Mouse (Mus musculus): Measurements from ENCODE around the gene Plxna4.

The Plxna4 gene

DNA sequence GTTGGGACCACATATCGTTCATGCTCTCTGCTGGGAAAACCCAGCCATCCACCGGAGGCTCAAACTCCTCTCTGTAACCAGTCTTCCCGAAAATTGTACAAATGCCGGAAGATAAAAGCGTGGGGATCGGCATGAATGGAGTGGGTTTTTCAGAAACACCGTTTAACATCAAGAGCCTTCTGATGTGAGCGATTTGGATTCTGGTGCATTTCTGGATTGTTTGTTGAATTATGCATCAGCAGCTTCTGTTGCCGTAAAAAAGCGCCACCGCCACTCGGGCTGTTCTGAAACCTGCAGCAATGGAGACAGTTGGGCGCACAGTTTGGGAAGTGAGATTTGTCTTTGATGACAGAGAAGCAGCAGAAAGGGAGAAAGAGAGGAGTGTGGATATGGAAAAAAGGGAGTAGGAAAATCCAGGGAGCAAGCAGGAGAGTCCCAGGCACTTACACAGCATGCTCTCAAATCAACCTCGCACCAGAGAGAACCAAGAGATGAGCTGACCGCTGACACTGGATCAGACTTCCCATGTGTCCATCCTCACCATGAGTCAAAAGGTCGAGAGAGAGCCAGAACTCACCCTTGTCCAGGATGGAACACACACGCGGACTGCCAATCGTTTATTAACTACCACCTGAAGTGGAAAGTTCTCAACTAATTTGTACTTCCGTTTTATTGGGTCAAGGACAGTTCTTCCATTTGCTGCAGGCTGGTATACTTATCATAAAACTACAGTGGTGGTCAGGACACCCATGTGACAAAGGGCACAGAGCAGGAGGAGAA lies 181.5 kb downstream of the Plxna4 start:
- no peak for DNase-seq (ENCODE audit: low spot score in 2 of 2)

DNA sequence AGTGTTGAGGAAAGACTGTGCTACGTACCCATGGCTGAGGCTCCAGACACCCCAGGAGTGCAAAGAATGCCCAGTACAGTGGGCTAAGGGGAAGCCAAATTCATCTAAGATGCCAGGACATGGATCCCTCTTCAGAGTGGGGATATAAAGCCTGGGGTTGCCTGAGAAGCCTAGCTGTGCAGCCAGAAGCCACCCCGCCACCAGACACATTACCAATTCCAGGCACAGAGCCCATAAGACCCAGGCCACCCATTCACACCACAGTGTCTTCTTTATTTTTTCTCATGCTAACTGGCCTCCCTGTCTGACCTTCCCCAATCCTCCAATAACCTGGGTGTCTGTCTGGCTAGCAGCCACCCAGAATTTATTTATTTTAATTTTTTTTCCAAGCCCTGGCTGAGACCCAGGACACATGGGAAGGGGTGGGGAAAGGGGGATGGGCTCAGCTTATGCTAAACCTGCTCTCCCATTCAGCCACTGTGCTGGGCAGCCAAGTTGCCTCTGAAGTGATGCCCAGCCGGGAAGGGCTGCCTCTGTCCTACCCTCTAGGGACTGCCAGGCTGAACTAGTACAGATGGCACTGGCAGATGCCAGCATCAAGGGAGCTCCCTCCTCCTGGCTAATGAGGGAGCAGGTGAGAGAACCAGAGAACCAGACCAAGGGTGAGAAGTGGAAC lies 185.3 kb downstream of the Plxna4 start:
- no peak for DNase-seq (ENCODE audit: low spot score in 2 of 2)

DNA sequence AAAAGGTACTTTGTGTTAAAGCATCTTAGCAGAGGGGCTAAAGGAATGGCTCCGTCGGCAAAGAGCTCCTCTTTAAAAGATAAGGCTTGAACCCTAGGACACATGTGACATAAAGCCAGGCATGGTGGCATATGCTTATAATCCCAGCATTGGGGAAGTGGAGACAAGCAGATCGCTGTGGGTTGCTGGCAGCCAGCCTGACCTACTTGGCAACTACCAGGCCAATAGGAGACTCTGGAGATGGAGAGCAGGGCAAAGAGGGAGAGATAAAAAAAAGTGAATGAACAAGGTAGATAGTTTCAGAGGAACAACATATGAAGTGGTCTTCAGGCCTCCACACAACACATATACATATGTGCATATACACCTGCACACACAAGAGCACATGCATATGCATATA lies 189.7 kb downstream of the Plxna4 start:
- no peak for DNase-seq (ENCODE audit: low spot score in 2 of 2)

DNA sequence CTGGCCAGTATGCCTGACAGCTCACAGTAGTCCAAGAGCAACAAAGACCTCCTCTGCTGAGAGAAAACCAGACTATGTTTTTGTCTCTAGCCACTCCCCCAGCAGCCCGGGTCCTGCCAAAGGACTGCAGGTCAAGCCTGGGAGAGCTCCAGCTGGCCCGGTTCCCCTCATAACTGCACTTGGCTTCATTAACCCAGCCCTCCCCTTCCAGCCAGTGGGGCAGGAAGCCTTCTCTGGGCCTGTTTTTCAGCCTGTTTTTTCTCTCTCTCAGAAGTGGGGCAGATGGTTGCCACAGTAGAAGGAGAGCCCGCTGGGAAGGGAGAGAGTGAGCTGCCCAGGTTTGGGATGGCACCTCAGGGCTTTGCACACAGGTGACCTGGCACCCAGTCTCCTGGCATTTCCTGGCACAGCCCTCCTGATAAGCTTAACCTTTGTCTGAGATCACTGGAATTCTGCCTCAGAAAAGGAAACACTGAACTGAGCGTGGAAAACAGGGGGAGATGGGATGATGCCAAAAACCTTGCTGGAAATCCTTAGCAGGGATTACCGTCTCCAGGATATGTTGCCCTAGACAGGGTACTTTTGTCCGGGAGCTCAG lies 190.8 kb downstream of the Plxna4 start:
- no peak for DNase-seq (ENCODE audit: low spot score in 2 of 2)

DNA sequence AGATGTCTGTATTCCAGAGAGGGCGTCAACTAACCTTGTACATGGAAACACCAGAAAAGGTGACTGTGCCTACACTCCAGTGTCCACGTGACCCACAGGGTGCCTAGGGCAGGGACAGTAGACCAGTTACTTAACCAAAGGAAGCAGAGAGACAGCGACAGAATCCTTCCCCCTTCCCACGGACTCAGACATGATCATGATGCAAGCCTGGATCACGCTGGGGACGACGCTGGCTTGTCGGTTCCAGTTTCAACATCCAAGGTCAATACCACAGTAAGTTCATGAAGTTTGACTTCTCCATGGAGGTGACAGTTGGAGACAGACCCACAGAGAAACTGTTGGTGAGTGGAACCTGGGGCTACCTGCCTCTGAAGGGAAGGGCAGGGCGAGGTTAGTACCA lies 192.6 kb downstream of the Plxna4 start:
- no peak for DNase-seq (ENCODE audit: low spot score in 2 of 2)

DNA sequence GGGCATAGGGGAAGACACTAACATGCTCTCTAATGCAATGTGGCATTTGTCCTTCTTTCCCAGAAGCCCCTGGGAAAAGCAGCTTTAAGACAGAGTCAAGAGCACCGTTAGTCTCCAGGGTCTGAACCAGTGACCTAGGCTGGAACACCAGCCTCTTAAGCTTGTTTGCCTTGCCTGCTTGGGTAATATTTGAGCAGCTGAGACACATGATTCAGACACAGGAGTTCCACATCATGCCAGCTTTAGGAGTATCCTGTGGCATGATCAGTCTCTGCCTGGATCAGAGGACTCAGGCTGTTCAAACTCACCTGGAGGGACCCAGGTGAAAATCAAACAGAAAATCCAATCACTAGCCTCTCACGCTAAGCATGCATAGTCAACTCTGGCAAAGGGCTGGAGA lies 195.7 kb downstream of the Plxna4 start:
- DNase-seq (ENCODE audit: low spot score in 2 of 2) = no peak

DNA sequence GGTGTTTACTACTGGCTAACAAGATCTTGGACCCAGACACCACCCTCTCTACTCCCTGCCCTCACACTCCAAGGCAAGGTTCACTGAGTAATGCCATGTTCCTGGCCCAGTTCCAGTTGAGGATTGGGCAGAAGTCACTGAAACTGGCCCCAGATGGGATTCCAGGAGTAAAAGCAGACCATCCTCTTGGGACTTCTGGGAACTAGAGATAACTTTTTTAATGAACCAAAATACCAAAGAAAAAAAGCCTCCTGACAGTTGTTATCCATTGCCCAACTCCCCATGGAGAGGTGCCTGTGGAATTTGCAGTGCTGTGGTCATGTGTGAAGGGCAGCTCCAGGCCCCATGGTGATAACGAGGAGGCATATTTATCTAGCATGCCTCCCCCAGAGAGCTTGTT lies 199.7 kb downstream of the Plxna4 start:
- DNase-seq (ENCODE audit: low spot score in 2 of 2) = no peak

DNA sequence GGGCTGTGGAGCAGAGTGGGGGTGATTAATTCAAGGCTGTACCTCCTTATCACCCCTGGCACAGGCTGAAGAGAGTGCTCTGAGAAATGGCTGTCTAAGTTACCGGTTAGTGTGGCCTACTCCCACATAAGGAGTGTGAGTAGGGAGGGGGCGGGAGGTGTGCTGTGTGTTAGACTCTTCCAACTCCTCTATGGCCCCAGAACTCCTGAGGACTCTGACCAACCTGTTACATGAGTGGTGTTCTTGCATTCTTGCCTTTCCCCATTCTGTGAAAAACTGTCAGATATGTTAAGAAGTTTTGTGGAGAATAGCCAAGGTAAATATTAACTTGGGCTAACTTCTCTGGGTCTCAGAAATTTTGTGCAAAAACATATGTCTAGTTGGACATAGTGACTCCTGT lies 201.1 kb downstream of the Plxna4 start:
- no peak for DNase-seq (ENCODE audit: low spot score in 2 of 2)

DNA sequence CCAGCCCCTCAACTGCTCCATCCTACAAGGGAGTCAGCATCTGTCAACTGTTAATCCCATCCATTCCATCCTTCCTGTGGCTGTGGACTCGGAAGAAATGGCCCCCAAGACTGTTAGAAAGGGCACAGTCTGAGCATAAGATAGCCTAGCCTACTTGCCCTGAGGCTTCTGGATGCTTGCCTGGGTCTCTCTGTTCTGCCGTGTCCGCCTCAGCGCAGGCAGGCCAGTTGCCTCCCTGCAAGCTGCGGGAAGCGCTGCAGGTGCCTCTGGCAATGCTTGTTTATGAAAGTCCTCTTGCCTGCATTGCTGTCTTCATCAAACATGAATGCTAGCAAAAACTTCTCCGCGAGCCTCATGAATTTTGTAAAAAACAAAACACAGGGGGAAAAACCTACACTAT lies 203.1 kb downstream of the Plxna4 start:
- no peak for DNase-seq (ENCODE audit: low spot score in 2 of 2)

DNA sequence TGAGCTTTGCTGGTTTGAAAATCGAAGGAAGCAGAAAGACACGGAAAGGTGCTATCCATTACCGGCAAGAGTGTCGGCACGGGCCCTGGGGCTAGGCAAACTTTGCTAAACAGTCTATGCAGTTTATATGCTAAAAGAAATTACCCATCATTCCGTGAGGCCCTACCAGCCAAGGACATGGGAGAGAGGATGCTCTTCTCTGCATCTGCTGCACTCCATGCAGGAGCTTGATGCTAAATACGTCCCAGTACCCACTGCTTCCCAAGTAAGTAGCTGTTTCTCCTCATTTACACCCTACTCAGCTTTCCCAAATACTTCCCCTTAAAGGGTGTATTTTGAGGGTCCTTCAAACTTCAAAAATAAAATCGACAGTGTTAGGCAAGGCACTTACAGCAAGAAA lies 203.6 kb downstream of the Plxna4 start:
- DNase-seq (ENCODE audit: low spot score in 2 of 2) = no peak

DNA sequence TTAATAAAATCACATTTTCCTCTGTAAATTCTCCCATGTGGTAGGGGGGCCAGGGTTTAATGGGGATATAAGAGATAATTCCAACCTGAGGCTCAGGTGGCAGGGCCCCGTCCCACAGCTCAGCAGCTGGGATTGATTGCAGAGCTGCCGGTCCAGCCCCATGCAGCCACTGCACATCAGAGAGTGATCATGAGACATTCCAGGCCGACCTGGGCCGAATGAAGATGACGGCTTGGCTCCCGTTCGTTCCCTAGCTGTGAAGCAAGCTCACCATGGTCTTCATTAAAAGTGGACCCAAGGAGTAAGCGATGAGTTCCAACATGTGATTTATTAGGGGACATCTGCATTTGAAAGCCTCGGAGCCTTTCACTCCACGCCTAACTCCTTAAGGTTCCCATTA lies 206.5 kb downstream of the Plxna4 start:
- no peak for DNase-seq (ENCODE audit: low spot score in 2 of 2)

DNA sequence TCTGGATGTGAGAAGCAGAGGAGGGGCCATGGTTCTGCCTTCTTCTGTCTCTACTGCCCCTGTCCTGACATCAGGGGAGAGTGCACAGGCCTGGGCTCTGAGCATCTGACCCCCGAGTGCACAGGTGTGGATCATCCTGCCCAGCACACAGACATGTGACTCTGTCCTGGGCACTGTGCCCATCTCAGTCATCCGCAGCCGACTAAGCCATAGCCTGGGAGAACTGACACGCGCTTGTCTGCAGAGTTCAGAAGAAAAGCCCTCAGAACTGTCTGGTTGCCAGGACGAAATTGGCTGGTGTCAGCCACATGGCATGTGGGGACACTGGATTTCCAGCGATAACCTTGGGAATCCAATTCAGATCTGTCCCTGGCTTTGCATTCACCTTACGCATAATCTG lies 210.8 kb downstream of the Plxna4 start:
- DNase-seq (ENCODE audit: low spot score in 2 of 2) = no peak

DNA sequence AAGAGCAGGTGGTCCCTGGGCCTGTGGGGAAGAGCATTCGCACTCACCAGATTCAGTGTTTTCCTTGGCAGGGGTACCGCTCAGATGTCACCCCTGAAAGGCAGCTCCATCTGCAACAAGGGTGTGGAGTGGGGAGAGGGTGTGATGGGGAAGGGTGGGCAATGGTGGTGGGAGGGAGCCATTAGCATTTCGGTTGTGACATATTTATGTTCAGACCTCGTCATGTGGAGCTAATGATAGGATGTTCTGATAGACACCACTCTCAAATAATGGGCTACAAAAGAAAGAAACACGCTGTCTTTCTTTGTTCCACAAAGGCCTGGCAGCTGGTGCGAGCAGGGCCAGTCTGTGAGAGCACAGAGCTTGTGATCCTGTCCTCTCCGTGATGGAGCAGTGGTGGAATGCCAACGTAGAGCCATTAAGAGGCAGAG lies 214.0 kb downstream of the Plxna4 start:
- no peak for DNase-seq (ENCODE audit: low spot score in 2 of 2)

DNA sequence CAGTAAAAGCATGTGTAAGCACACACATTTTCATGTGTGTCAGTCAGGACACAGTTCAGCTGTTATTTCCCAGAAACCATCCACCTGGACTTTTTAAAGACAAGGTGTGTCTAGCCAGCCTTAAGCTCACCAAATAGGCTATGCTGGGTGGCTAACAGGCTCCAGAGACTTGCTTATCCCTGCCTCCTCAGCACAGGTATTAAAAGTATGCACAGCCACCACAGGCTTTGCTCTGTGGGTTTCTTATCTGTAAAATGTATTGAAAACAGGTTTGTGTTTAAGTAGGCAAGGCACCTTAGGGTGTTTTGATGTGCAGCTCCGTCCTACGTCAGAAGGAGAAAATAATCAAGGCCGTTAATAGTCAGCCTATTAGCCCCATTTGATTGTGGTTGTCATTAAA lies 218.9 kb downstream of the Plxna4 start:
- no peak for DNase-seq (ENCODE audit: low spot score in 2 of 2)

DNA sequence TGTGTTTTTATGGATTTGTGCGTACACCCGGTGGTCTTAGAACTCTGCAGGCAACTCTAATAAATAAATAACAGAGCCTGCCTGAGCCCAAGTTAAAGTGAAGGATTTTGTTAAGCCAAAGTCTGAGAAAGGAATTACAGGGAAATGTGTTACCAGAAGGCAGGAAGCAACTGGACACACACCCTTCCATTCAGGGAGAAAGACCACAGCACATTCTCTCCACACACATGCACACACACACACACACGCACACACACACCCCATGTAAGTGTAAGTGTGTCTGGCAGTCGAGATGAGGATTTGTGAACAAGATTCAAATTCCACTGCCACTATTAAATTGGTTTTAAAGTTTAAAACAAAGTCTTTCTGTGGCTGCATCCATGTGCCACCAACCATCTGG lies 219.6 kb downstream of the Plxna4 start:
- no peak for DNase-seq (ENCODE audit: low spot score in 2 of 2)

DNA sequence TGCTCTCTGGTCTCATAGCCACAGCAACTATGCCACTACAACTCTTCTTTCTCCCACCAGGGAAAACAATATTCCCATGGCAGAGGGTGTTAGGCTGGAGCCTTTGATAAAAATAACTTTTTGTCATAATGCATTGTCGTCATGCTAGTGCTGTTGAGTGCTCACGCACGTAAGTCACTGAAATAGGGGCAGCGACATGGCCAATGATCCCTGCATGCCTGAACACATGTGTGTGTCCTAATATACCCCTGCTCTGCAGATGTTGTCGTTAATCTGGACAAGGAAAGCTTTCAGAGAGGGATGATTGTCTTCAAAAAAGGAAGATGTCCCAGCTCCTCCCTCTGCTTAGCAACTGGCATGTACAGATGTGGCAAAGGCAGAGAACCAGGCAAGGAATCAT lies 223.1 kb downstream of the Plxna4 start:
- no peak for DNase-seq (ENCODE audit: low spot score in 2 of 2)

DNA sequence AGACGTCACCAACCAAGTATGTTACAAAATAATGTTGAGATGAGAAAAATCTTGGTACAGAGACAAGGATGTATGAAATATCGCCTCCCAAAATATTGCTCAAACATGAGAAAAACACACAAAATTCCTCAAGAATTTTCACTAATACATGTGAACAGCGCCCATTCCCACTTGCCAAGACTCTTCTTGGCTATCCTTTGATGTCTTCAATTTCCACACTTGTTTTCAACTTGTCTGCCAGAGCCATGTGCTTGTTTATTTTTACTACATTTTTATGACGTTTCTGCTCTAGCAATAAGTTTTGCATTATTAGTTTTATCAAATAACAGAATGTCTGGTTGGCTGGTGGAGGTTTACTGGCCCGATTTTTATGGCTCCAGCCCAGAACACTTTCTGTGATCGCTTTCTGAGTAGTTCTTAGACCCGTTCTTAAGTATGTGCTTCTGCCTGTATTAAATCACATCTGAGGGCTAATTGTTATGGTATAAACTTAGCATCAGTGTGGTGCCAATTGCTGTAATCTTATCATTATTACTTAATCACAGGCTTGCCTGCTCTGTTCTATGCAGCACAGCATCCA lies 224.4 kb downstream of the Plxna4 start:
- DNase-seq (ENCODE audit: low spot score in 2 of 2) = no peak

DNA sequence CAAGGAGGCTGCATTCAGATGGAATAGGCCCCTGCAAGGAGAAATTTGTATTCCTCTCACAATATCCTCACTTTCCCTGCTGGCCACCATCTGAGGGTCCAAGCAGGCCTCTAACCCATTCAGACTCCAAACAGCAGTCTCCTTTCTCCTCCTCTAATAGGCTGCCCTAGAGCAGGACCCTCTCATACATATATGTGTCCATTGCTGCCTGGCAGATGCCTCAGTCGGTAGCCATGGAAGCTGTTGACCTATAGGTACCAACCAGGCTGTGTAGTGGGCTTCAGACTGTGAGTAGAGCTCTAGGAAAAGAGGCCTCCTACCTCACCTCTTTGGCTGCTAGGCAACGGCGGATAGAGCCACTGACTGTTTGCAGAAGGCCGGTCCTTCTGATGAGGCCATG lies 225.6 kb downstream of the Plxna4 start:
- no peak for DNase-seq (ENCODE audit: low spot score in 2 of 2)

DNA sequence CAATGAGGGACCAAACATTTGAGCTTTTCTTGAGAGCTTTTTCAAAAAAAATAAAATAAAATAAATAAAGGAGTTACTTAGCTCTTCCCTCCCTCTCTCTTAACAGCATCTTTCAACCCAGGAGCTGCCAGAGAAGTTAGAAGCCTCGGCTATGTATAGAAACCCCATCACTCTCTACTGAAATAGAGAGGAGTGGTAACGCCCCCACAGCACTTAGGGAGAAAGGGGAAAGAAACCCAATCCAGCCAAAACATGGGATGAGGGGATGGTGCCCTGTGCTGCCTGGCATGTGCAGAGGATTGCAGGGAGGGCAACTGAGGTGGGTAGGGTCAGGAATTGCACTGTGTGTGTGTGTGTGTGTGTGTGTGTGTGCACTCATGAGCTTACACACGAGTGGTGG lies 228.3 kb downstream of the Plxna4 start:
- DNase-seq (ENCODE audit: low spot score in 2 of 2) = no peak

DNA sequence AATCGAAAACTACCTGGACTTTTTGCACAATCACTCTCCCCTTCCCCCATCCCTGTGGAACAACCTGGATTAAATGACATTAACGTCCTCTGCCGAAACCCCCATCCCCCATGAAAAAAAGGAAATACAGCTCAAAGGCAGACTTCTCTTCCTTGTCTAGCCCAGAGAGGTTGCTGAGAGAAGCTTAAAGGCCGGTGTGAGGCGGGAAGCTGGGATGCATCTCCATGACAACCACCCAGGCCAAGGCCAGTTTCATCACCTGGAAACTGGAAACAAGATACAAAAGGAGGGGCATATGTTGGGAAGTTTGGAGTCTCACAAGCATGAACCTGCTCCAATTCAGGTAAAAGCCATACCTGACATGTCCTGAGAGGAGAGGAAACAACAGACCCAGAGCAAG lies 230.5 kb downstream of the Plxna4 start:
- no peak for DNase-seq (ENCODE audit: low spot score in 2 of 2)

DNA sequence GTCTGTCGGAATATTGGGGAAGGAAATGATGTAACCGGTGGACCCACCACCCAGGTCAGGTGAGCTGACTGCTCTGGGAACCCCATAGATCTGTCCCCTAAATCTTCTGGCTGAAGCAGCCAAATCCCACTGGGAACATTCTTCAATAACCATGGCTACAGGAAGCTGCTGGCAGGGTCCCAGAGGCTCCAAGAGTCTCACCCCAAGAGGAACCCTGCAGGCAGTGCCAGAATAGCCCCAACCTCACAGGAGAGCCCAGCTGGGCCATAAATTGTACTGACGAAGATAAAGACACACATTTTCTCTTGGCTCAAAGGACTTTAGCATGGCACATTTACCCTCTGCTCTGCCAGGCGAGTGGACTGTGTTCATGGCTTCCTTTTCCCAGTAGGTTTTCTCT lies 232.4 kb downstream of the Plxna4 start:
- DNase-seq (ENCODE audit: low spot score in 2 of 2) = no peak

DNA sequence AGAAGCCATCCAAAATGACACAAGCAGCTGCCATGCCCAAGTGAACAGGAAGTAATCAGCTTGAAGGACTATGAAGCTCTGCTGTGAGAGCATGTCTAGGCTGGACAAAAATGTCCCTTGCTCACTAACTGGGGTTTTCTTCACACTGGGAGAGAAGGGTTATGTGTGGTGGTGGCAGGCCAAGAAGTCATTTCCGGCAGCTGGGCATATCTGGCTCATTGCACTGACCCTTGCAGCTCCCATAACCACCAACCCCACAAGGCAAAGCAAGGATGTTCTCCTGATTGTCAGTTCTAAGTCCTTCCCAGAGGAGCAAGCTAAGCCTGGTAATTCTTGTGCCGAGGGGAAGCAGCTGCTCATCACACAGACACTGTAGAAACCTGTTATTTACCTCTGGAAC lies 239.0 kb downstream of the Plxna4 start:
- DNase-seq (ENCODE audit: low spot score in 2 of 2) = no peak

DNA sequence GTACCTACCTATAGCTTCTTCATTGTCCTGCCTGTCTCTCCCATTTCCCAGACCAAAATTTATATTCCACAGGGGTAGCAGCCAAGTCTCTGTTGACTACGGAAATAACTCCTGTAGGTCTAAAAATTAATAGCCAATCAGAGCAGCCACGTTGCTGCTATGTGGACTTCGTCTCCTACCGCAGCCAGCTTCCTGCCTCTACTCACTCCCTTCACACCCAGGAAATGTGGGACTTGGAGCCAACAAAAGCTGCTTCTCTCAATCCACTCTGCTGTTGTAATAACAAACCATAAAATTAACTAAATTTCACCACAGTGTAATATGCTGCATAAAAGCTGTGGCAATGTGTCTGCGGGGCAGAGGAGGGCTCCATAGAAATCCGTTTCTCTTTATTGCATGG lies 239.9 kb downstream of the Plxna4 start:
- no peak for DNase-seq (ENCODE audit: low spot score in 2 of 2)

Measured in natural killer cell, adult 2 months (primary cell).